Mouse (Mus musculus): ENCODE results near the gene Pdcd1lg2.

DNA sequence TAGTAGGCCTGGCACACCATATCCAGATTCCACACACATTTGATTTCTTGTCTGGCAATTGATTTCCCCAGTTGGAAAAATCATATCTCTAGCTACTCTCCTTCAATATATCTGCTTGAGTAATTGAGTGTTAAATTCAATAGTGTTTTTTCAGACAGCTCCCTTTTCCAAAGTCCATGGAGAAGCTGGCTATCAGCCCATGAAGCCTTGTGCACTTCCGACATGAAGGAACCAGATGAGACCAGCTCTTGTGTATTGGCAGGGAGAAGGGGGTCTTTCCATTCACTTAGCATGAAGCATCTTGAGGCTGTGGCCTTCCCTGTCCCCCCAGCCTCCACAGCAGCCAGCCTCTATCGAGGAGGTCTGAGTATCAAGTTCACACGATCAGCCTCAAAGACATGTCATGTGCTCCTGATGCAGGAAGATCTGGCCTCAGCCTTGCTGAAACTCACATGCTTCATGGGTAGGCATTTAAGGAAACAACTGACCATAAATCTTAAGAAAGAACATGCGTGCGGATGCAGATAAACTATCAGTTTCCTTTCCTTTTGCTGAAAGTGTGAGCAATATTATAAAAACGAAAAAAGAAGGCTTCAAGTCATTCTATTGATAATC lies 88.2 kb downstream of the Pdcd1lg2 start:
- TF ChIP-seq CTCF (IDR thresholded peaks at IDR 0.05) (no peak), POLR2A (IDR thresholded peaks at IDR 0.05; ENCODE audit: insufficient read depth, low read depth, low read length) (no peak), EP300 (IDR thresholded peaks at IDR 0.05; ENCODE audit: insufficient read depth, low read depth, low read length) (no peak)

Measured in heart, adult 2 months (tissue).